Mouse (Mus musculus) cerebellum, adult 2 months (tissue): ENCODE measurements around the gene Diras1.

ENCODE experiments used
- CTCF ChIP-seq: fragments of 200-500 bp; IDR thresholded peaks from 2 replicates; pipeline ENCODE4 v1.5.1; 2011; ENCODE audit warnings: low read depth, mild to moderate bottlenecking, control low read depth, low read length, moderate library complexity, borderline replicate concordance; ENCODE audit not compliant: insufficient read depth
- POLR2A ChIP-seq: fragments of 200-500 bp; IDR thresholded peaks from 2 replicates; pipeline ENCODE4 v1.6.1; 2011; ENCODE audit warnings: low read length, control low read depth, borderline replicate concordance; ENCODE audit not compliant: insufficient read depth

DNA sequence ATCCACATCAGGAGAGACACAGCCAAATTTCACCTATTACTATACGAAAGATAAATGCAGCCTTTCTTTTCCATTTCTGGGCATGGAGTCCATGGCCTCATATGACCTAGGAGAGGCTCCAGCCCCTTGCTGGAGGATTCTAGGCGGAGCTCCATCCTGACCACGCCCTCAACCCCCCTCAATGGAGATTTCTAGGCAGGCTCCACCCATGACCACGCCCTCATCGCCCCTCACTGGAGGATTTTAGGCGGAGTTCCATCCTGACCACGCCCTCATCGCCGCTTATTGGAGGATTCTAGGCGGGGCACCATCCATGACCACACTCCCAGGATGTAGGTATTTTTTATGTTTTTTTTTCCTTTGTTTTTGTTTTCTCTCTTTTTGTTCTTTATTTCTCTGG is 7.1 kb downstream of the Diras1 start:
- TF ChIP-seq POLR2A (no peak), CTCF (no peak)
